Mouse (Mus musculus) lung, postnatal 10 days (tissue): ENCODE measurements around the gene Aqp1.

Experiments
- DNase-seq: peaks from one replicate; pipeline ENCODE4 v3.0.0; 2021

Aqp1 gene

DNA sequence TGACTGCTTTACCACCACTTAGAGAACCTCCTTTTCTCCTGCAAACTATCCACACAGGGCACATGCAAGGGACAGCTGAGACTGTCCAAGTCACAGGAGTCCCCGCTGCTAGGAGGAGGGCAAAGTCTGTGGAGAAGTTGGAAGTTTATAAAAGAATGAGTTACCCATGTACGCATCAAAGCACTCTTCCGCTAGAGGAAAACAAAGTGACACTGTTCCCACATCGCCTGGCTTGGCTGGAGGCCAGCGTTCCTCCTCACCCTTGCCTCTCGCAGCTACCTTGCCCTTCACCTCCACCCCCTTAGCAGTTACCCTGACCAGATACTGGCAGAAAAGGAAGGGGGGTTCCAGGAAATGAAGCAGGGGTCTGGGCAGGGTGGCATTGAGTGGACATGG, 21.4 kb downstream of the Aqp1 start:
- no peak for DNase-seq

DNA sequence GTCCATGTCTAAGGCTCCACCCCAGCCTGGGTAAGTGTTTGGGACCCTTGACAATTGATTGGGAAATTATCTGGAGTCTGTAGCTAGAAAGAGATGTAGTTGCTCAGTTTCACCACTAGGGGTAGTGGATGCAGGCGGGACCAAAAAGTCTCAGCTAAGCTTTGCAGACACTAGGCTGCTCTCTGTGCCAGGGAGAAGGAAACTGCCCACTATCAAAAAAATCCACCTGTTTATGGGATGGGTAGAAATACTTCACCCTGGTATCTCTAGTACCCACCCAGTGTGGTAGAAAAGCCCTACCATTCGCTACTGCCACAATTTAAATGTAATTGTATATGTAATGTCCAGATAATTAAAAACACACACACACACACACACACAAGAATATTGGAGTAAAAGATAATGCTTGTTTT, 22.5 kb downstream of the Aqp1 start:
- no peak for DNase-seq

DNA sequence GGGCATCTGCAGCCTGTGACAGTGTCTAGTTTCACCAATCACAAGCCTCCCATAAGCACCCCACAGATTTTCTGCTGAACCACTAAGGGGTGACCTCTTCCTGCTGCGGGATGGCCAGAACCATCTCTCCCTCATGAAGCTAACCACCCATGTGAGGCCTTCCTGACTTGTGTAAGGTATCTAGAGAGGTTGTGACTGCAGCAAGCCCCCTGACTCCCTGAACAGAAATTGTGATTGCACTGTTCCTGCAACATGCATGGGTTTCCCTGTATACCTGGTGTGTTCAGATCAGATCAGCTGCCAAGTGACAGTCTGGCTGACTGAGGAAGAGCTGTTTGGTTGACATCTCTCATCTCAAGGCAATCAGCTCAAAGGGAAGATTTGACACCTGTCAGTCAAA, 26.4 kb downstream of the Aqp1 start:
- DNase-seq: no peak

DNA sequence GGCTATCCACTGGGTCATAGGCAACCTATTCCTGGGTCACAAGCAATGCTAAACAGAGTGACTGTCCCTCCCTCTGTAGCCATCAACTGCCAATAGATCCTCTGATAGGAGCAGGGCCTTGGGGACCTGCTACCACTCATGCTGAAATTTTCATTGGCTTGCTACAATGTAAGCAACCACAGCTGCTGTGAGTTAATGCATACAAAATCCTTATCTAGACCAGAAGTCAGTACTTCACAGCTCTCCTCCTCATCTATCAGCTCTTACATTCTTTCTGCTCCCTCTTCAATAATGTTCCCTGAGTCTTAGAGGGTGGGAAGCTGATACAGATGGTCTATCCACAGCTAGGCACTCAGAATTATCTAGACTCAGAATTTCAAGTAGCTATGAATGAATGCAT, 30.9 kb downstream of the Aqp1 start:
- DNase-seq: no peak

DNA sequence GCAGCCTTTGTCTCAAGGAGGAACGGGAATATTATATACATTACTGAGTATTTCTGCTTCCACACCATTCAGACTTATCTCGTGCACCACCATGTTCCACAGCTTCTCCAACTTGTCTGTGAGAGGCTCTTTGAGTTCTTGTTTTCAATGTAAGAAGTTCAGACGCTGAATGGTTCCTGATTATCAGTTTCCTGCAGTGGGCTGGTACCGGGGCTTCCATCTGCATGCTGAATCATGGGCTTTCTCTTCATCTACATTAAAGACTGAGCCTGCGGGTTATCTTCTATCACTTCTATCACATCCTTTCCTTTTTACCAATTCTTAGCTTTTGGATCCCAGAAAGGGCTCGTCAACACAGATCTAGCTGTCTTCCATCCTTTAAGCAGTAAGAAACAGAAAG, 34.6 kb downstream of the Aqp1 start:
- DNase-seq: no peak

DNA sequence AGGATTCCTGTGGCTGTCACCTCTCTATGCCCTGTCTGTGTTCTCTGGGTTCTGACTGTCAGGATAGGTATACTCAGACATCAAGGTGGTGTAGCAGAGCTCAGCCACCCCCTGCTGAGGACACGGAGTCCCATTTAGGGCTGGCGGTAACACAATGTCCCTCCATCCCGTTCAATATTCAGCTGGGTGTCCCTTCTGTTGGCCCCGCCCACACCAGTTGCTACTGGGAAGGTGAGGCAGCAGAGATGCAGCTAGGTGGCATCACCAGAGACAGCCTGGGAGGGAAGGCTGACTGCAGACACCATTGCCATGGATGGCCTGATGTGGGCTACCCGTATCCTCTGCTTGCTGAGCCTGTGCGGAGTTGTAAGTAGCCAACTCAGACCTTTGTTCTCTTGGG, 39.8 kb downstream of the Aqp1 start, which contains the start of gene Ghrhr:
TSS of gene Ghrhr (plus strand) at position 220 of the 400 bp plus-strand sequence.
- DNase-seq: no peak

DNA sequence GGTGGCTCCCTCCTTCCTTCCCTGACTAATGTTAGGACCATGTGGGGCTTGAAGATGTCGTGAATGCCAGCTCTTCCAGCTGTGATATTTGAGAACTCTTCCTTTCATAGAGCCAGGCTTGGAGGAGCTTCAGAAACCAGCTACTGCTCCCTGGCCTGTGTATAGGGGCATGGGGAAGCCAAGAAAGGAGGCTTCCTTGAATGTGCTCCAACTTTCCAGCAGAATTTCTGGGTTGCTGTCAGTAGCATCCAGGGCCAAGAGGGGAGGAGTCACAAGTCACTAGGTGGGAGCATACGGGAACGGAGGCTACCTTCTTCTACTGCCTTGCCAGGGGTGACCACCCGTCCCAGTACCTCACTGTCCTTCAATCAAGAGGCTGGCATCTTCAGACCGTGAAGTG, 40.3 kb downstream of the Aqp1 start:
- DNase-seq: peak; percentile 54

DNA sequence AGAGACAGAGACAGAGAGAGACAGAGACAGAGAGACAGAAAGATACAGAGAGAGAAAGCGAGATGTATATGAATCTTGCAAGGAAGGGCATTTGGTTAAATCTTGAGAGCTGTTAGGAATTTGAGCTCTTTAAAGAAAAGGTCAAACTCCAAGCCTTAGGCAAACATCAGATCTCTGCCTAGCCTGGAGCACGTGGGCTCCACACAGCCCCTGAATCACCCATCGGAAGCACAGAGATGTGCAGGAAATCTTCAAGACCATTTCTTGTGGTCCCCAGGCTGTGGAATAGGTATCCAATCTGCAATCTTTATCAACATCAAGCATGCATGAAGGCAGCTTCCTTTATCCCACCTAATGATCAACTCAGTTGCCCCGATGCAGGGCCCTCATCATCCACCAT, 41.2 kb downstream of the Aqp1 start:
- no peak for DNase-seq

DNA sequence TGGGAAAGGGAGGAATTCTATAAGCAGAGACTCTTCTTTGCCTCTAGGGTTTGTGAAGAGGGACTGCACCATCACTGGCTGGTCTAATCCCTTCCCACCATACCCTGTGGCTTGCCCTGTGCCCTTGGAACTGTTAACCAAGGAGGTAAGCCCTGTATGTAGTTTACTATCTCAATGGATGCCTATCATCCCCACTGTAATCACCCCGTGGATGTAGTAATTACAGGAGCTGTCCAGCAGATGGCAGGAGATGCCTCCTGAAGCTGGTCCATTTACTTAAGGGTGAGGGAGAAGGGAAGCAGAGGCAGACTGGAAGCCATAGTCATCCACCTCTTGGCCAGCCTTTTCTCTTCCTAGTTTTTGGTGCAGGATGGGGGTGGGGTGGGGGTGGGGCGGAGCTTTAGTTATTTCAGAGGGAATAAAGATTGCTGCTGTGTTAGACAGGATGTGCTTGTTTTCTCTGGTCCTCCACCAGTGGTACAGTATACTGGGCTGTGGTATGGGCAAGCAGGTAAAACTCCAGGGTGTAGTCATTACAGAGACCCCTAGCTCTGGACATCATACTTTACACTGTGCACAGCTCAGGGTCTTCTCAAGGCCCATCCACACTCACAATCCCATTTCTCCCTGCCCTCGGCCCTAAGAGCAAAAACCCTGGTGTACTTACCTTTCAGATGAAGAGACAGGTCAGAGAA, 43.6 kb downstream of the Aqp1 start:
- DNase-seq: peak; percentile 65

DNA sequence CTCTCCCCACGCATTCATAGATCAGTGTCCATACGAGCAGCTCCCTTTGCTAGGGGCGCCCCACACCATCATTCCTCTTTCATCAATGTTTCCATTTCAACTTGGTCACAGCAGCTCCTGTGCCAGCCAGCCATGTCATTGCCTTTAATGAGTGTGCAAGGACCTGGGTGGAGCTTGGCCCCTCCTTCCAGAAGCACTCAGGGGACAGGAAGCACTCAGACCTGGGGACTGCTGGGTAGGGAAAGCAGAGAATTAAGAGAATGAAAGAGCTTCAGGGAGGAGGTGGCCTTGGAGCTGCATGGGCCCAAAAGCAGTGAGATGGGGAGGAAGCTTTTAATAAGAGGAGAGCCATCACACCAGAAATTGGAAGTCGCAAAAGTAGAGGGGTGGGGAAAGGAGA, 45.7 kb downstream of the Aqp1 start:
- DNase-seq: no peak

DNA sequence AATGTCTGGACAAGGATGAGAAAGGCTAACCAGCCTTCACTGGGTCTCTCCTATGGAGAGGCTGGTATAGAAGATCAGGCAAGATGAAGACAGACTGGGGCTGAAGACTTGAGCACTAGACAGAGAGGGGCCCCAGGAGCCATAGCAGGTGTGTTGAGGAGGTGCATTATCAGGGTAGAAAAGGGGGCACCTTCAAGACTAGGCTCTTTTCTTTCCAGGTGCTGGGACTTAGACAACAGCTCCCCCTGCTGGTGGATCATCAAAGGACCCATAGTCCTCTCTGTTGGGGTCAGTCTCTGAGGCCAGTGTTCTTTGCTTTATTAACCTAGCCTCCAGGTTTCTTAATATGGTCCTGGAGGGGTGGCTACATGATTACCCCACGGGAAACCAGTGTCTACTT, 47.7 kb downstream of the Aqp1 start:
- peak; percentile 77 for DNase-seq

DNA sequence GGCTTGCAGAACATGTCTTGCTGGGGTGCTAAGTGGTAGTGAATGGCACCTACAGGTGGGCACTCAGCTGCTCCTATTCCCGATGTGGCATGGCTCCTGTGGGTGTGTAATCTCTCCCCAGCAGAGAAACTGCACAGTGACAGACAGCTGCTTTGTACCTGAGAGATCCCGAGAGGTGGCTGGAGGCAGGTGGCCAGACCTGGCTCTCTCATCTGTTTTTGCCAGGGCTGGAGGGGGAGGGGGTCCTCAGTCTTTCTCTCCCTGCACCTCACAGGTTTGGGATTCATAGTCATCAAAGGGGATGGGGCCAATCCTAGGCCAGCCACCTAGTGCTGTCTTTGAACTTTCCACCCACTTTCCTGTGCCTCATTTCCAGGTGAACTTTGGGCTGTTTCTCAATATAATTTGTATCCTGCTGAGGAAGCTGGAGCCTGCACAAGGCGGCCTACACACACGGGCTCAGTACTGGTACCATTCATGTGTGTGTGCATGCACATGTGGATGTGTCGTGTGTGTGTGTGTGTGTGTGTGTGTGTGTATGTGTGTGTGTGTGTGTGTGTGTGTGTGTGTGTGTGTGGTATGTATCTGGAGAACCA, 48.2 kb downstream of the Aqp1 start:
- DNase-seq: no peak

DNA sequence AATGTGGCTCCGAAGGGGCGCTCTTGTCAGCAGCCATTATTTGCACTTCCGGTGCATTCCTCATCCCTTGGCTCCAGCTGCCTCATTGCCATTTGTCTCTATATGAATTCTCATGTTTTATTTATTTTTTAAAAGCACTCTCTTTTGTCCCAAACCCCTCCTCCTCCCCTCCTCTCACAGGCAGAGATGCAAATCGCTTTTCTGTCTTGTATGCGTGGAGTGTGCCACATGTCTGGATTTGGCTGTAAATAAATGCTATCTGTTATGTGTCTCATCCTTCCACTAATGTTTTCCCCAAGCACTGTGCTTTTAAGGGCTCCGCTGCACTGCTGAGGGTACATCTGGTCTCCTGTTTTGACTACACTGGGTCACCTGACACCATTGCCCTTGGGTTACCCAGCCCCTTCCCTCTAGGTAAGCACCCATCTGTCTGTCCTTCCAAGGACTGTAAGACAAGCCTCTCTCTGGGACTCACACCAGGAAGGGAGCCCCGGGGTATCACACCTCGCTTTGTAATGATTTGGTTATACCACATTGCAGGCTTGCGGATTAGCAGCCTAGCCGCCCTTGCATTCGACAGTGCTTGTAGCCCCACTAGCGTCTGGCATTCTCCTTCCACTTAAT, 52.4 kb downstream of the Aqp1 start:
- DNase-seq: no peak

DNA sequence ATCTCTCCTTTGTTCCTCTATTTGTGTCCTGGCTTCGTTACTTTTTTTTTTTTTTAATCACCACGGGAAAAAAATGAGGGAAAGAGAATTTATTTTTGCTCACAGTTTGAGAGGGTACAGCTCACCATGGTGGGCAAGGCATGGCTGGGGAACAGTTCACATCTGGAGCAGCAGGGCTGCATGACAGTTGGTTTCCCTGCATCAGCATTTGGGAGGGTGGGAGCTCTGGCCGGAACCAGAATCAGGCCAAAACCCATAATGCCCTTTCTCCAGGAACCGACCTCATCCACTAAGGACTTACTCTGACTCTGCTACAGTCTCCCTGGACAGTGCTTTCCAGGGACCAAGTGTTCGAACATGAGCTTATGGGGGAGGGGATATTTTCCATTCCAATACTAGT, 53.1 kb downstream of the Aqp1 start:
- DNase-seq: no peak

DNA sequence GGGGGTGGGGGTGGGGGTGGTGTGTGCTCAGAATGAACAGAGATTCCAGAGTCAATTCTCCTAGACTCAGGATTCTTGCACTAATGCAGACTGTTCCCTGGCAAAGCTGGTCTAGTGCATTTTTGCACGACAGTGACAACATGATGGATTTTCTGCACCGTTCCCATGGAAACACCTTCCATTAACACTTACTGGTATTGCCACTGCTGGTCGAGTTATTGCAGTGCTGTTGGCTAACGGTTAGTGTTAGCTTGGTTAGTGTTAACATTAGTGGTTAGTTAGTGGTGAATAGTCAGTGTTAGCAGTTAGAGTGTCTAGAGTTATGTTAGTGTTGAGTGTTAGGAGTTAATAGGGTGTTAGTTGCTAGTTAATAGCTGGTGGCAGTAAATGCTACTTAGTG, 55.6 kb downstream of the Aqp1 start:
- no peak for DNase-seq

DNA sequence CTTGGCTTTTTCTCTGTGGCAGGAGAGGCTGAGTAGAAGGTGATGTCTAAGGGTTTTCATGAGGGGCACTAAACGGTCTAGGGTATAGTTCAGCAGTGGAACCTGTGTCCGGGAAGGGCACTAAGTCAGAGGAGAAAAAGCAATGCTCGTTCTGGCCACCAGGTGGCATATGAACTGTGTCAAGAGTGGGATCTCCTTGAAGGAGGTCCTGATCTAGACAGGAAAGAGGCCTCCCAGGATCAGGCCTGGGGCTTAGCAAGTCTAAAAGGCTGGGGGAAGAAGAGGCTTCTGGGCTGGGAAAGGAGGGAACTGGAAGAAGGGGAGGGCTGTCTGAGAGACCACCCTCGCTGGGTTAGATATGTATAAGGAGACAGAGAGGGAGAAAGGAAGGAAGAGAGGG, 56.2 kb downstream of the Aqp1 start:
- peak; percentile 87 for DNase-seq

DNA sequence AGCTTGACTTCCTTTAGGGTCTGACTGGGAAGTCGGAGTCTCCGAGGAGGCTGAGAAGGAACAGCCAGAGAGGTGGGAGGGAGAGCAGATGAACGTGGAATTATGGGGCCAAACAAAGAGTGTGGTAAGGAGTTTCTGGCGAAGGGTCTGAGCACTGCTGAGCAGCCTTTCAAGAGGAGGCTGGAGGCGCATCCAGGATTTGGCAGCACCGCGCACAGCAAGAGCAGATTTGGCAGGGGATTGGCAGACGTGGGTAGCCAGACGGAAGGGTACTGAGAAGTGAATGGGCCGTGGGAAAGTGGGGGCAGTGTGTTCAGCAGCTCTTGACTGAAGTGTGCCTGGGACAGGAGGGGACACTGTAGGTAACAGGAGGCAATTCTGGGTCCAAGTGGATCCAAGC, 58.6 kb downstream of the Aqp1 start:
- no peak for DNase-seq

DNA sequence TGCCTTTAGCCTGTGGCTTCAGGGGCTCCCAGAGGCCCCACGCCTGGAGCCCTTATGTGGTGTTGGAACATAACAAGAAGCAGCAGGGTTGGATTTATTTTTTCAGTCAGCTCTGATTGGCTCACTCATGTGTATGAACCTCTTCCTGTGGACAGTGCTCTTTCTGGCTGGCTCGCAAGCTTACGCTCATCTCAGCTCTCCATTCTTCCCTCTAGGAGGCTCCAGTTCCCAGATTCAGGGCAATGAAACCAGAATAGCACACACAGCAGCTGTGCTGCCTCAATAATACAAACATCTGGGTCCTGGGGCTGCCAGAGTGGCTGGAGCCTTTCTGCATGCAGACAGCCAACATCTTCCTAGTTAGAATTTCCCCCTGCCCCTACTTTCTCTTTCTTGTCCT, 59.9 kb downstream of the Aqp1 start:
- peak; percentile 74 for DNase-seq

DNA sequence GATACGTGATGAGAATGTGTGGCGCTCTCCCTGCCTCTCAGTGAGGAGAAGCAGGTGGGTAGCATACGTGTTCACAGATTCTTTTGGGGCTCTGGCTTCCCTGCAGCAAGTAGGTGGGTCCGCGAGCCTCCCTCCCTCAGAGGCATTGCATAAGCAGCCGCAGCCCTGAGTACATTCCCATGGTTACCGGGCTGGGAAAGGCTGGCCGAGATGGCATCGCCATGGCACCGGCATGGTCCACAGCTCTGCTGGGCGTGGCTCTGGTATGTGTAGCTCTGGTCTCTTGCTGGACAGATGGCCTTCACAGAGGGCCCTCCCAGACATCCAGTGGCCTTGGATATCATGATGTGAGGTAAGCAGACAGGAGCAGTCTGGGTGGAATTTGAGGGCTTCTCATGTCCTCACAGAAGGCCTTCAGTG, 60.4 kb downstream of the Aqp1 start:
- DNase-seq: no peak
